Mouse (Mus musculus): ENCODE data around the gene Tcn2.
"Not testable (repeated sequence)": the region's sequence is repeated elsewhere in the genome, so short reads cannot be mapped to it uniquely, and the experiment has no call there.

Gene Tcn2

GRCm38 (mm10) chr11:3925916-3926315 lies 6.0 kb downstream of the Tcn2 start:
- DNase-seq, result no peak

- no peak for DNase-seq
These were observed 9.2 kb downstream of the Tcn2 start for GRCm38 (mm10) chr11:3922731-3923130.

DNA sequence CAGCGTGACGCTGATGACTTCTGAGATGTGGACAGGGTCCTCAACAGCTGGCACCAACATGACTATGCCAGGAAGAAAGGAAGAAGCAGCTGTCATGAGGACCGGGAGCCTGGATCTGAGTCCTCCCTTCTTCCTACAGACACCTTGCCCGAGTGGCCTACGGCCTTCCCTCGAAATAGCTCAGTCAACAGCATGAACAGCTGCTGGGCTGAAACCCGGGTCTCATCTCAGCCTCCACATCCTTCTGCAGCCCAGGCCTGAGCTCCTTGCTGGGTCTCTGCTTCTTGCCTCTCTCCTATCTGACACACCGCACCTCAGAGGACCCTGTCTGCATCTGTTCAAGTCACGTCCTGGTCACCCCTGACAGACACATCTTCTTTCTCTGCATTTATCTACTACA lies 9.8 kb downstream of the Tcn2 start:
- no peak for DNase-seq

GRCm38 (mm10) chr11:3921281-3921850 lies 10.6 kb downstream of the Tcn2 start:
- DNase-seq, result peak in 1 of 2 experiments; percentile 56

DNA sequence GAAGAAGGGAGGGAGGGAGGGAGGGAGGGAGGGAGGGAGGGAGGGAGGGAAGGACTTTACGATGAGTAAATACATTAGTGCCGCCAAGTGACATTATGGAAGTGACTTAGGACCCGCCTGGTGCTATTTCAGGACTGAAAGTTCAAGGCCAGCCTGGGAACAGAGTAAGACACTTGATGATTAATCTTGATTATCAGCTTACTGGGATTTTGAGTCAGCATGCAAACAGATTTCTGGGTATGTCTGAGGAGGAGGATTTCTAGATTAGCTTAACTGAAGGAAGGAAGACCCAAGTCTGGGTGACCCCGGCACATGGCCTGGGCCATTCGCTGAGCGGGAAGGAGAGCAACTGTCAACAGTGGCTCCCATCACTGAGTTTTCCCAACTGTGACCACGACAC lies 11.5 kb downstream of the Tcn2 start:
- no peak for DNase-seq

- DNase-seq, result no peak
These were observed 13.2 kb downstream of the Tcn2 start for GRCm38 (mm10) chr11:3918738-3919137.

DNA sequence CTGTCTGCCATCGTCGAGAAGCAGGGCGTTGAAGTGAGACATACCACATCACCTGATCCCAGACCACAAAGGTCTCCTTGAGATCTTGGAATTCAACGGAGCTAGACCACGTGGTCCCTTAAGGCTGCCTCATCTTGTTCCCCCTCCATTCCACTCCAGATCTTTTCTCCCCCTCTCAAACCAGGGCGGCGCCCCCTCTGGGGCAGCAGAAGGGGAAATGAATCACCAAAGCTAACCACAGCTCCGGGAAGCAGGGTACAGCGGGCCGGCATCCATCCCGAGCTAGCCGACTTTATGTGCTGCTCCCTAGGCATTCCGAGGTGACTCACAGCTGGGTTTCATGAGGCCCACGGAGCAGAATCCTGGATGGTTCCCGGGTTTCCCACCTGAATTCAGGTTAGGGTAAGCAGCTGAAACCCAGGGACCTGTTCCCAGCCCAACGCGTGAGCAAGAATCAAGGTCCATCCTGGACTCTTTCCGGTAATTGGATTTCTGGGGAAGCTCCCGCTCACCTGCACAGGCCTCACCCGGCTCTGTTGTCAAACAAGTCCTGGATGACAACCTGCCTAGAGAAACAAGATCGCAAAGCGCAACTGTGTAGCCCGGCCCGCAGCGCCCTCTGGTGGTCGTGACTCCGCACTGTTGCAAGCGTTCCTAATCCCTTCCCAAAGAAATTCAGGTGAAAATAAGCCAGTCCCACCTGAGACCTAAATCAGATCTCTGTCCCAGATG lies 17.7 kb downstream of the Tcn2 start, which contains the start of gene Slc35e4:
Slc35e4 (minus strand) TSS at position 556 of the 732 bp plus-strand sequence.
- peak; percentile 49 to 81 for DNase-seq

DNA sequence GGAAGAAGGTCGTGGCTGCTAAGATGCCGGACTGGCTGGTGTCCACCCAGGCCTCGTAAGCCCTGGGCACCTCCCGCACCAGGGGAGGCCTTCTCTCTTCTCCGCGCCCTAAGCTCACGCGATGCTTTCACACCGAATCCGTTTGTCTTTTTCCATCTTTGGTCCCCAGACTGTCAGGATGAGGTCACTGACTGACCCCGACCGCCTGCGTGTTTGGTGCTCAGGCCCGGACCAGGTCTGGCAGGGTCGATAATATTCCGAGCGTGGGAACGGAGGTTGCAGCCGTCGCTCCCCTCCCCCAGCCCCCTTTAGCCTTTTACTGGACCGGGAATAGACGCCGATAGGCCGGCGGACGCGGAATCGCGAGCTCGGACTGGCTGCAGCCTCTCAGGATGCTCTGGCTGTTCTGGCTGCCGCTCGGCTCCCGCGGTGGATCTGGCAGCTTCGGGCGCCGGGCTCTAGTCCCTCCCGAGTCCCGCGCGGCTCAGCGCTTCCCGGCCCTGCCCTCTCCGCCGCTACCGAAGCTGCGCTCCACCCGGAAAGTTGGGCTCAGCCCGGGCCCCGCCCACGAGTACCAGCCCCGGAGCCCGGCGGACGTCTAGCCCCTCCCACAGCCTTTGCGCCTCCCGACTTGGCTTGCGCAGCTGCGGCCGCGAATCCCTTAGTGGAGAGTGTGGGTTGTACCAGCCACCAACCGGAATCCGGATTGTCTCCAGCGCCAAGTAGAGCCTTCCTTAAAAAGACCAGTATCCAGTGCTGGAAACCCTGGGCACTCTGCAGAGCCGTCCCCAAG lies 18.4 kb downstream of the Tcn2 start:
- DNase-seq, result peak; percentile 79 to 88

DNA sequence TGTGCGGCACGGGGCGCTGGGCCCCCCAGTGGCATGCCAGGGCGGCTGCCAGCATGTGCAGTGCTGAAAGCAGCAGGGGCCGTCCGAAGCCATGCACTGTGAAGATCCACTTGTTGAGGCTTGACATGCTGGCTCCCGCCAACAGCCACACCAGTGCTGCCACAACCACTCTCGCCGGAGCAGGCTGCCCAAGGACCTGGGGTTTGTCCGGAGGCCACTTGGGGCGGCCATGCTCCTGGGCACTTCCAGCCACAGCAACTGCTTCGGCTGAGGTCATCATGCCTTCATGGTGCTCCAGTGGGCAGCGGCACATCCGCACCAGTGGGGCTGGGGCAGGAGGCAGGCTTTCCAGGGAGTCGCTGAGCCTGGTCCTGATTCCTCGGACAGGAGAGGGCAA lies 19.1 kb downstream of the Tcn2 start:
- DNase-seq, result peak in 1 of 2 experiments; percentile 23

- no peak for DNase-seq
These were observed 19.7 kb downstream of the Tcn2 start for GRCm38 (mm10) chr11:3912100-3912874.

- DNase-seq, result not testable (repeated sequence)
These were observed 20.5 kb downstream of the Tcn2 start for GRCm38 (mm10) chr11:3911440-3911839.

- no peak for DNase-seq
These were observed 21.2 kb downstream of the Tcn2 start for GRCm38 (mm10) chr11:3910513-3911310.

GRCm38 (mm10) chr11:3909236-3909635 lies 22.7 kb downstream of the Tcn2 start:
- DNase-seq, result no peak

- DNase-seq, result no peak
These were observed 26.5 kb downstream of the Tcn2 start for GRCm38 (mm10) chr11:3905446-3905845.

DNA sequence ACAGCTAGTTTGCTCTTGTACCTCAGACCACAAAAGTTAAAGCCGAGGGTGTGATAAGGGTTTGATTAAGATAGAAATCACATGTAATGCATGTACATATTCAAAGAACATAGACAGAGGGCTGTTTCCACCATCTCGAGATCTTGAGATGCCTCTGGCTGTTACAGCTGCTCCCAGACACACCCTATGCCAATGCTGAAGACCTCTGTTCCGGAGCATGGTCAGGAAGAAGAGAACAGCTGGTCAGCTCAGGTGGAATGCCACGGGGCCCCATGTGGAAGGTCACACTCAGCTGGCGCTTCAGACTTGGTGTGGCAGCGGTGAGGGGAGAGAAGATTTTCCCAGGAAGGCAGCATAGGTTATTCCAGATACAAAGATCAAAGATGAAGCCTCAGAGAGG lies 27.3 kb downstream of the Tcn2 start:
- DNase-seq, result no peak

DNA sequence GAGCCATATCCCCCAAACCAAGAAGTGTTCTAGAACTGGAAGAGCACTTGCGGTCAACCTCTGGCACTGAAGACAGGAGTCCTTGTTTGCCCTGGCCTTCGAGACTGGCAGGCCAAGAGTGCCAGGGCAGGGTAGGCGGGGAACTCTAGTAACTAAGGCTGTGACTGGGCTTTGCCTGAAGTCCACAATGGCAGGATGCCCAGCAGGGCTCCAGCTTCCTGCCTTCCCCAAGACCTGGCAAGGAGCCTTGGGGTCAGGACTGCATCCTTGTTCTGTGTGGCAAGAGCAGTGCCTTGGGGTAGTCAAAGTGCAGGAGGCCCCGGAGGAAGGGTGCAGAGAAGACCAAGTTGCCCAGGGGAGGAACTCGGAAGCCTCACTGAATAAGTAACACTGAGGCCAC lies 28.9 kb downstream of the Tcn2 start:
- DNase-seq, result no peak

- no peak for DNase-seq
These were observed 29.4 kb downstream of the Tcn2 start for GRCm38 (mm10) chr11:3902516-3902915.

DNA sequence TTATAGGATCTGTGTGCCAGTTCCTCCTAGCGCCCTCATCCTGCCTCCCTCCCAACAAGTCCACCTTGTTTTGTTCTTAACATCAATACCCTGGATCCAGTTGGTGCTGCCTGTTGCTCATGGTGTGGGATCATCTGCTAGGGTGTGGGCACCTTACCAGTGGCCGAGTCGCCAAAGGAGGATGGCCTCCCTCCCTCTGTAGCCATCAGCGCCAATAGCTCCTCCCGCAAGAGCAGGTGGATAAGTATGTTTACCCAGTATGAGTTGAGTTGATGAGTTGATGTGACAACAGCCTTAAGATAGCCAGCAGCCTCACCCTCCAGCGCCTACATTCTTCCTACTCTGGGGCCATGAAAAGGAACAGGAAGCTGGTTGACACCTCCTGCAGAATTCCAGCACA lies 31.7 kb downstream of the Tcn2 start:
- DNase-seq, result no peak

- no peak for DNase-seq
These were observed 36.0 kb downstream of the Tcn2 start for GRCm38 (mm10) chr11:3895933-3896332.

DNA sequence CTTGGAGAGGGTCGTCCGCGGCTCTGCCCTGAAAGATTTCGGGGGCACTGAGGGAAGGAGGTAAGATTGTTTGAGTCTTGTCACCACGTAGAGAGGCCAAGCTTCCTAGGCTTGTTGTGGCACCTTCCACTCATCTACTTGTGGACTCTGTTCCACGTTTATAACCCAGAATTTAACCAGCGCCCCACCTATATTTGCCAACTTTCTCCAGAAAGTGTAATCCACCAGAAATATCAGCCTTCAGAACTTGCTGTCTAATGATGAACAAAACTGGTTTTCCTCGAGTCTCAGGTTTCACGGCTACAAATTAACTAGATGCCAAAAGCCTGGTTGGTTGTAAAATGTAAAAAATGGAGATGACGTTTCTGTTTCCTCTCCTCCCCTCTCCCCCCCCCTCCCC lies 36.5 kb downstream of the Tcn2 start:
- no peak for DNase-seq

GRCm38 (mm10) chr11:3894406-3895281 lies 37.3 kb downstream of the Tcn2 start, which contains the start of the genes 4921536K21Rik and Dusp18:
Gene 4921536K21Rik (minus strand): TSS chr11:3895098.
Gene Dusp18 (plus strand): TSS chr11:3895240.
- peak; percentile 73 to 81 for DNase-seq
